Mouse (Mus musculus) kidney, adult 2 months (tissue): ENCODE data around the gene Pde4d.

Source experiments
- CTCF ChIP-seq: fragments of 200-500 bp; conservative IDR thresholded peaks from 2 replicates; pipeline ENCODE4 v1.5.1; 2011; ENCODE audit warnings: low read depth, mild to moderate bottlenecking, control low read depth, low read length, moderate library complexity, mixed read lengths; ENCODE audit not compliant: insufficient read depth, insufficient read length
- POLR2A ChIP-seq: fragments of 200-500 bp; IDR thresholded peaks from one replicate; pipeline ENCODE4 v1.6.1; 2011; ENCODE audit warnings: low read depth, low read length, control low read depth

GRCm38 (mm10) chr13:109777441-109777840, 1327.7 kb downstream of the Pde4d start:
- TF ChIP-seq CTCF = no peak
- TF ChIP-seq POLR2A = no peak
